Mouse (Mus musculus): ENCODE data around the gene Agpat1.
A peak's percentile ranks its signal among the peaks of the same experiment; 100 is the strongest.

Gene Agpat1

DNA sequence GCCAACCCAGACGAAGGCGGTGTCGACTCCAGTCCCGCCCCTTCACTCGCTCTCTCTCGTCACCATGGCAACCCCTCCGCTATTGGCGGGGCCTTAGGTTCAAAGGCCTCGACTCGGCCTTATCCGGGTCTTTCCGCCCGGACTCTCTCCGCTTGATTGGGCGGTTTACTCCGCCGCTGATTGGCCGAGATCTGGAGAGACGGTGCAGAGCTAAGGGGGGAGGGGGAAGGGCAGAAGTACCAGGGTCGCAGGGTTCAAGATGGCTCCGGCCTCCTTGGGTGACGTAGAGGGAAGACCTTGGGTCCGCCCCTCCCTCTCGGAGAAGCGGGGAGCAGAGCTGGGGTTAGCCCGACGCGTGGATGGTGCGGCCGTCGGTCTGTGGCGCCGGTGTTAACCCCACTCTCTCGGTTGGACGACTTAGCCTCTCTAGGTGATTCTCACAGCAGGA lies at the start of gene Agpat1:
Gene Agpat1 (plus strand): TSS at position 202 of the 448 bp plus-strand sequence.
- DNase-seq (ENCODE audit: low read depth, low spot score) = peak; percentile 99

DNA sequence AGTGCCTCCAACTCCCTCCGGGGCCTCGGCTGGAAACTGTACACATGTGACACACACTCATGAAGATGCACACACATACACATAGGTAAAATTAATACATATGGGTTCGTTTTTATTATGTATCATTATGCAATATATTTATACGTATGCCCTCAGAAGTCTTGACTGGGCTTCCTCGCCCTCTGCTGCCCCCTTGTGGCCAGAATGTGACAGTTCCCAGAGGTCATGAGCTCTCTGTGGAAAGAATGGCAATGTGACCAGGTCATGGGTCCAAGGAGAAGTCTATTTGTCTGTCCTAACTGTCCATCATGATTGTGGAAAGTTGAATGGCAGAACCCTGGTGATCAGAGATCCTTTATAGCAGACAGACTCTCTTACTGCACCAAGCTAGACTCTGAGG lies 48.6 kb upstream of the Agpat1 start:
- peak; percentile 88 for DNase-seq (ENCODE audit: low read depth, low spot score)

DNA sequence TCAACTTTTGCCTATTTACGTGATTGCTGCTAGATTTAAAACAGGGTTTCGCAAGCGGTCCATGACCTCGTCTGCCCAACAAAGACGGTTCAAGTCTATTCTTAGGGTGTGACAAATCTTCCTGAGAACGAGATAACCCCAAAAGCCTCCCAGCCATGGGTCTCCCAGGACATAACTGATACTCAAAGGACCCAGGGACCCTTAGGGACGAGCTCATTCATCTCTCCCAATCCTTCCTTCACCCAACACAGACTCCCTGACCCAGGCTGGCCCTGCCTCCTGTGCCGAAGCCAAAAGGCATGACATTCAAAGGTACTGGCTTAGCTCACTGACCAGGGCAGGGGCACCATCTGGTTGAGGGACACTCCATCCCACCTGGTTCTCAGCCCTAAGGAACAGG lies 47.7 kb upstream of the Agpat1 start:
- DNase-seq (ENCODE audit: low read depth, low spot score) = no peak

DNA sequence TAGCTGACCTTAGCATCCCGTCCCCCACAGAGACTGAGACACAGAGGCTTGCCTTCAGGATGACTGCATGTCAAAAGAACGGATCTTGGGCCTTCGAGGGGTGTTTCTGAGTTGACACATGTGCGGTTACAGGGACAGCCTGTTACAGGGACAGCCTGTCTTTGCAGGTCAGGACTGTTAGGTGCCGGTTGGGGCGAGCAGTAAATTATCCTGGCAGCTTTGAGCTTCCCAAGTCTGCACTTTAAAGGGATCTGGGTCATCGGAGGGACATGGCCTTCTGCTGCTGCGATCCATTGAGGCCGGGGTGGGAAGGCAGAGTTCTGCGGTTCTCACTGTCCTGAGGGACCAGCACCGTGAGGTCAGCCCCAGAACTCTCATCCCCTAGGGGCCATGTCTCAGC lies 46.7 kb upstream of the Agpat1 start:
- no peak for DNase-seq (ENCODE audit: low read depth, low spot score)

DNA sequence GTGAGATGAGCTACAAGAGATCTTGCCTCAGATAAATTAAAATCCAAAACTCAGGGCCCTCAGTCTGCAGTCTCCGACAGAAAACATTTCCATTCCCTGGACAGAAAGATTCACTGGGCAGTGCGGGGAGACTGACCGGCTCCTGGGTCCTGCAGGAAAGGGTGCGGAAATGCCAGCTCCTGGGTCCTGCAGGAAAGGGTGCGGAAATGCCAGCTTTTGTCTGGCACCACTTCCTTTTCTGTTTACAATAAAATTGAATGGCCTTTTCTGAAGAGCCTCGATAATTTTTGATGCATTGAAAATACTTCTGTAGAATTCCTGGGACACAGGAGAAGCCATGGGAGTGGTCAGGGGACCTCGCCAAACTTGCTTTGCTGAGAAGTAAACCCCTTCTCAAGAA lies 44.9 kb upstream of the Agpat1 start:
- DNase-seq (ENCODE audit: low read depth, low spot score) = no peak

DNA sequence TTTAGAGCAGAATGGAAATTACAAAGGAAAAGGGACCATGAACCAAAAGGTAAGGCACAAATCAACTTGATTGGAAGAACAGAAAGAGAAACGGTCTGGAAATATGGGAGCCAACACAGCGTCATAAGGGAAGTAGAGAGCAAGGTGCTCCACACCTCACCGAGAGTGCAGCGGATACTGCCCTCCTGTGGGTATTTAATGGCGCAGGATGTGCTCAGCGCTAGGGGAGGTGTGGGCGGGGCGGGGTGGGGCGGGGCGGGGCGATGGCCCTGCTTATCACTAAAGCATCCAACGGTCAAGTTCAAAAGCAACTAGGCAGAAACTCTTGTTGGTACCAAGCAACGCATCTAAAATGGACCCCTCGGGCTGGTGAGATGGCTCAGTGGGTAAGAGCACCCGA lies 44.2 kb upstream of the Agpat1 start:
- DNase-seq (ENCODE audit: low read depth, low spot score) = peak; percentile 61

DNA sequence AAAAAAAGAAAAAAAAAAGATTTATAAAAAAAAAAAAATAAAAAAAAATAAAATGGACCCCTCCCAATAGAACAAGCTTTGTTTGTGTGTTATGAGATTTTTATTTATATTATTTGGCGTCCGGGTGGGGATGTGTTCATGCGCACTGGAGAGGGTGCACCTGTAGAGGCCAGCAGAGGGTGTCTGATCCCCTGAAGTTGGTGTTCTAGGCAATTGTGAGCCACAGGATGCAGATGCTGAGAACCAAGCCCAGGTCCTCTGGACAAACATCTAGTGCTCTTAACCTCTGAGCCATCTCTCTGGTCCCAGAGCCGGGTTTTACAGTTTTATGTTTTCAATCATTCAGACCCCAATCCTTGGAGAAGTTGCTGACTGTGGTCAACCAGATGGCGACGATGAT lies 43.6 kb upstream of the Agpat1 start:
- peak; percentile 22 for DNase-seq (ENCODE audit: low read depth, low spot score)

DNA sequence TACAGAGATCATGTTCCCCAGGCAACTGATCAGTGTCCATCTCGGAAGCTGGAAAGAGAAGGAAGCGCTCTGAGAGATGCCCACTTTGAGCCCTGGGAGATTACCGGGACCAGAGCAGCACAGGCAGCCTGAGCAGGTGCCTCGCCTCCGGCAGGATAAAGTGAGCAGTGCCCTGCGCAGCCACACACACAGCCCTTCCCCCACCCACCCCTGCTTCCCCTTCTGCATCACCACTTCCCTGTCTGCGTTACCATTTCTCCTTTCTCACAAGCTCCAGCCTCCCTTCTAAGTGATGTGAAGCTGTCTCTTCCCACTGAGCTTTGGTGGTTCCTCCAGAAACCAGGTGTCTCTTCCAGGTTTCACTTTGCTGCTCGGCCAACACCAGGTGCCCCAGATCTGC lies 42.9 kb upstream of the Agpat1 start:
- peak; percentile 30 for DNase-seq (ENCODE audit: low read depth, low spot score)

DNA sequence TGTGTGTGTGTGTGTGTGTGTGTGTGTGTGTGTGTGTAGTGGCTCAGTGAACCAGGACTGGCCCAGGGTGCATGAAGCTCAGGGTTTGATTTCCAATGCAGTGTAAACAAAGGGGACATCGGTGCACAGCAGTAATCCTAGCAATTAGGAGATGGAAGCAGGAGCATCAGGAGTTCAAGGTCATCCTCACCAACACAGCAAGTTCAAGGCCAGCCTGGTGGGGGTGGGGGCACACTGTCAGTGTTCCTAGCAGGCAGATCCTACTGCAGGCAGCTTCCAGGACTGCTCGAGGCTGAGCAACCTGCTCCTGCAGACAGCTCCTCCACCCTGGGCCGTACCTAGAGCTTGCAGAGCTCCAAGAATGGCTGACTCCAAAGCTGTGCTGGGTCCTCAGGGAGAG lies 41.5 kb upstream of the Agpat1 start:
- DNase-seq (ENCODE audit: low read depth, low spot score) = no peak

DNA sequence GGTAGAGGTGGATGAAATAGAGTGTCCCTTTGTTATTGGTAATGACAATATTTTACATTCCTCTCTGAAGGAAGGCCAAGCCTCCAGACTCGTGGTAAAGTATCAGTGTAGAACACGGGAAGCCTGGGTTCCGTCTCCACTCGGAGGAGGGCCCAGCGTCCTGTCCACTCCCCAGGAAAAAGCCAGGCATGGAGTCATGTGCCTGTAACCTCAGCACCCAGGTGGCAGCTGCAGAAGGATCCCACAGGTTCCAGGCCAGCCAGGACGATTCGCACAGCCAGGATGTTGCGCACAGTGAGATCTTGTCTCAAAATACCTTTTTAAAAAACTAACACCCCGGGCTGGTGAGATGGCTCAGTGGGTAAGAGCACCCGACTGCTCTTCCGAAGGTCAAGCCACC lies 40.7 kb upstream of the Agpat1 start:
- no peak for DNase-seq (ENCODE audit: low read depth, low spot score)

DNA sequence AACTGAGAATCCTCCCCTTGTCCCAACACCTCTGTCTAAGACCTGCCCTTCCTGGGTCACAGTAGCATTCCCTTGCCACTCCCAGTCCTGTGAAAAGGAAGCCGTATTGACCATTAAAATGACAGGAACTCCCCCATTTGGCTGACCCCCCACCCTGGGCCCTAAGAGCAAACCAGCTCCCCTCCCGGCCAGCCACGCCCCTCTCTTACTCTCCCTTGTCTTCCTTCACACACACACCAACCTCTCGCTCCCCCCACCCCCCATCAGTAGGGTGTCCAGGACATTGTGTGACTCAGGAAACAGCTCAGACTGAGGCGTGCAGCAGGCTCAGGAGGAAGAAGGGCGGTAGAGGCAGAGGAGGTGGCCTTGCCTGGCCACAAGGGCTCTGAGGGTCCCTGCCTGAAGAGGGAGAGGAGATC lies 40.0 kb upstream of the Agpat1 start, which contains the start of gene Notch4:
Gene Notch4 (plus strand): TSS at position 266 of the 419 bp plus-strand sequence.
- no peak for DNase-seq (ENCODE audit: low read depth, low spot score)

DNA sequence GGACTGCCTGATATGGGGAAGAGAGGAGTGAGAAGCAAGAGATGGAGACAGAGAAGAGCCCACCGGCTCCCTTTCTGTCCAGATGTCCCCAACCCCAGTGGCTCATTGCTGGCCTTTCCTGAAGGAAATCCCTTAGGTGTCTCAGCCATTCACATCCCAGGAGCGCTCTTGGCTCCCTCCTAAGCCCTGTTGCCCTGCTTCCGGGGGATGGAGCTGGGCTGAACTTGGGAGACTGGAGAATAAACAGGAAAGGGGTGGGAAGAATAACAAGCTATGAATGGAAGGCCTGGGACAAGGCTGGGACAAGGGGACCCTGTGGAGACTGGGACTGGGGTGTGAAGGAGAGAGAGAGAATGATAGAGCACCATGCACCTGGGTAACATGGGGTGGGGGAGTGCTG lies 39.3 kb upstream of the Agpat1 start:
- DNase-seq (ENCODE audit: low read depth, low spot score) = no peak

DNA sequence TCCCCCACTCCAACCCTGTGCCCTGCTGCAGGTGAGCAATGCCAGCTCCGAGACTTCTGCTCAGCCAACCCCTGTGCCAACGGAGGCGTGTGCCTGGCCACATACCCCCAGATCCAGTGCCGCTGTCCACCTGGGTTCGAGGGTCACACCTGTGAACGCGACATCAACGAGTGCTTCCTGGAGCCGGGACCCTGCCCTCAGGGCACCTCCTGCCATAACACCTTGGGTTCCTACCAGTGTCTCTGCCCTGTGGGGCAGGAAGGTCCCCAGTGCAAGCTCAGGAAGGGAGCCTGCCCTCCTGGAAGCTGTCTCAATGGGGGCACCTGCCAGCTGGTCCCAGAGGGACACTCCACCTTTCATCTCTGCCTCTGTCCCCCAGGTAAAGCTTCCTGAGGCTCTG lies 36.8 kb upstream of the Agpat1 start:
- DNase-seq (ENCODE audit: low read depth, low spot score) = no peak

DNA sequence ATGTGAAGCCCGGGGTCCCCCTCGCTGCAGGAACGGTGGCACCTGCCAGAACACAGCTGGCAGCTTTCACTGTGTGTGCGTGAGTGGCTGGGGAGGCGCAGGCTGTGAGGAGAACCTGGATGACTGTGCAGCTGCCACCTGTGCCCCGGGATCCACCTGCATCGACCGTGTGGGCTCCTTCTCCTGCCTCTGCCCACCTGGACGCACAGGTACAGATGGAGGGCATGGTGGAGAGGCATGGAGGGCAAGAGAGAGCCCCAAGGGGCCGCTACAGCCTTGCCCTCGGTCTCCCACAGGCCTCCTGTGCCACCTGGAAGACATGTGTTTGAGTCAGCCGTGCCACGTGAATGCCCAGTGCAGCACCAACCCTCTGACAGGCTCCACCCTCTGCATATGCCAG lies 35.6 kb upstream of the Agpat1 start:
- no peak for DNase-seq (ENCODE audit: low read depth, low spot score)

DNA sequence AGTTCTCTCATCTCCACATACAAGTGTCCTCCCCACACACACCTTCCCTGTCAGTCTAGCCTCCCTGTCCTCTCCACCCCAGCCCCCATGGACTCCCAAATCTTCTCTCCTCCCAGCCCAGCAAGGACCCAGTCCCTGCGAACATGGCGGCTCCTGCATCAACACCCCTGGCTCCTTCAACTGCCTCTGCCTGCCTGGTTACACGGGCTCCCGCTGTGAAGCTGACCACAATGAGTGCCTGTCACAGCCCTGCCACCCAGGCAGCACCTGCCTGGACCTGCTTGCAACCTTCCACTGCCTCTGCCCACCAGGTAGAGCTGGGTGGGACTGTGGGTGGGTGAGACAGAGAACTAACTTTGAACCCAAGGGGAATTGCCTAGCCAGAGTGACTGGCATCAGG lies 34.1 kb upstream of the Agpat1 start:
- no peak for DNase-seq (ENCODE audit: low read depth, low spot score)

DNA sequence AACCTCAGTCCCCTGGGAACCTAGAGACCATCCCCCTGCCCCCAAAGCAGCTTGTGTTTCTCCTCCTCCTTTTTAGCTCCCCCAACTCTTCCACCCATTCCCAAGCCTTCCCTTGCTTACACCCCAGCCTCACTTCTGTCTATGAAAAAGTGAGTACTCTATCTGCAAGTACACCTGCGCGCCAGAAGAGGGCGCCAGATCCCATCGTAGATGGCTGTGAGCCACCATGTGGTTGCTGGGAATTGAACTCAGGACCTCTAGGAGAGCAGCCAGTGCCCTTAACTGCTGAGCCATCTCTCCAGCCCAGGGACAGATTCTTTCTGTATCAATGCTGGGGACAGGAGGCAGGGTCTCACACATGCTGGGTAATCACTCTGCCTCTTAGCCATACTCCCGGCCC lies 32.2 kb upstream of the Agpat1 start:
- peak; percentile 67 for DNase-seq (ENCODE audit: low read depth, low spot score)

DNA sequence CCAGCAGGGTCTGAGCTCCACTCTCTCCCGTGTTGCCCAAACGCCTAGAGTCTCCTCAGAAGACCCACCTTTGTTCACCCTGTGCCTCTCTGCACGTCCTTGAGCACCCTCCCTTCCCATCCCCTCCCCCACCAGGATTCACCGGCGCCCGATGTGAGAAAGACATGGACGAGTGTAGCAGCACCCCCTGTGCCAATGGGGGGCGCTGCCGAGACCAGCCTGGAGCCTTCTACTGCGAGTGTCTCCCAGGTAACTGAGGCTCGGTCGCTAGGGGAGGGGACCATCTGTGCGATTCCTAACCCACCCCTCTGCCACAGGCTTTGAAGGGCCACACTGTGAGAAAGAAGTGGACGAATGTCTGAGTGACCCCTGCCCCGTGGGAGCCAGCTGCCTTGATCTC lies 31.7 kb upstream of the Agpat1 start:
- DNase-seq (ENCODE audit: low read depth, low spot score) = peak; percentile 31

DNA sequence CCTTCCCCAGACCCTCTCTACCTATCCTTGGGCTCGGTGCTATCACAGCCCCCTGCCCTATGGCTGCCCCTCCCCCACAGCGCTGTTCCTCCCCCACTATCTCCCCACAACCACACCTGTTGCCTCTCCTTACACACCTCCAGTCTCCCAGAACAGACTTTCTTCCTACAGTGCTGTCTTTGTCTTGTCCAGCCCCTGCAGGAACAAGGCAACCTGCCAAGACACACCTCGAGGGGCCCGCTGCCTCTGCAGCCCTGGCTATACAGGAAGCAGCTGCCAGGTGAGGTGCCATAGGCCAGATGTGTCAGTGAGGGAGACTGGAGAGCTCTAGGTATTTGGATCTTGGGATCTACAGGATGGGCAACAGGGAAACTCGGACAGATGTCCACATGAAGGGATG lies 27.5 kb upstream of the Agpat1 start:
- DNase-seq (ENCODE audit: low read depth, low spot score) = no peak

DNA sequence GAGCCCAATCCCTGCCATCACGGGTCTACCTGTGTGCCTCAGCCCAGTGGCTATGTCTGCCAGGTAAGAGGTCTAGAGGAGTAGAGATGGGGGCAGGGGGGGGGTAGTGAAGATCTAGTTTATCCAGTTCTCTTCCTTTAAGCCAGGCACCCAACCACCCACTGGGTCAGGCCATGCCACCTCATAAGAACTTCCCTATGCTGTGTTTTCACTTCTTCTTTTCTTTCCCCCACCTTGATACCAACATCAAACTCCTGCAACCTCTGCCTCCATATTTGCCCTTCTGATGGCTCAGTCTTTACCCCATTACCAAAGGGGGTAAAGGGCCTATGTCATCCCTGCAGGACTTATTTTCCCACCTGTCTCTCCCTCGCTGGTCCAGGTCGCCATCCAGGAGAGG lies 26.0 kb upstream of the Agpat1 start:
- DNase-seq (ENCODE audit: low read depth, low spot score) = no peak

DNA sequence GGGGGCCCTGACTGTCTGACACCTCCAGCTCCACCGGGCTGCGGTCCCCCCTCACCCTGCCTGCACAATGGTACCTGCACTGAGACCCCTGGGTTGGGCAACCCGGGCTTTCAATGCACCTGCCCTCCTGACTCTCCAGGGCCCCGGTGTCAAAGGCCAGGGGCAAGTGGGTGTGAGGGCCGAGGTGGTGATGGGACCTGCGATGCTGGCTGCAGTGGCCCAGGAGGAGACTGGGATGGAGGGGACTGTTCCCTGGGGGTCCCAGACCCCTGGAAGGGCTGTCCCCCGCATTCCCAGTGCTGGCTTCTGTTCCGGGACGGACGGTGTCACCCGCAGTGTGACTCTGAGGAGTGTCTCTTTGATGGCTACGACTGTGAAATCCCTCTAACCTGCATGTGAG lies 21.5 kb upstream of the Agpat1 start:
- no peak for DNase-seq (ENCODE audit: low read depth, low spot score)

DNA sequence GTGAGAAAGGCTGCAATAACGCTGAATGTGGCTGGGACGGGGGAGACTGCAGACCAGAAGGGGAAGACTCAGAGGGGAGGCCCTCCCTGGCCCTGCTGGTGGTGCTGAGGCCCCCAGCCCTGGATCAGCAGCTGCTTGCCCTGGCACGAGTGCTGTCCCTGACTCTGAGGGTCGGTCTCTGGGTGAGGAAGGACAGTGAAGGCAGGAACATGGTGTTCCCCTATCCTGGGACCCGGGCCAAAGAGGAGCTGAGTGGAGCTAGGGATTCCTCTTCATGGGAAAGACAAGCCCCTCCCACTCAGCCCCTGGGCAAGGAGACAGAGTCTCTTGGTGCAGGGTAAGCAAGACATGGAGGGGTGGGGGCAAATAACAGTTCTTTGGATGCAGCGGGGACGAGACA lies 20.7 kb upstream of the Agpat1 start:
- DNase-seq (ENCODE audit: low read depth, low spot score) = no peak

DNA sequence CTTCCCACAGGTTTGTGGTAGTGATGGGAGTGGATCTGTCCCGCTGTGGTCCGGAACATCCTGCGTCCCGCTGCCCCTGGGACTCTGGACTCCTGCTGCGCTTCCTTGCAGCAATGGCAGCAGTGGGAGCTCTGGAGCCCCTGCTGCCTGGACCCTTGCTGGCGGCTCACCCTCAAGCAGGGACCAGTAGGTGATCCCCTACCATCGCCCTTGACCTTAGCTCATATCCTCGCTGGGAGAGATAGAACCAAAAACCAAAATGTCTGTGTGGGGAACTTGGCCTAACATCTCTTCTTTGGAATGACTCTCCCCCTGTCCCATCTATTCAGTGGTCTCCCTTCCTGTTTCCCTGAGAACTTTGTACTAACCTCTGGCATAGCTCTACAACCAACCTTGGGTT lies 20.2 kb upstream of the Agpat1 start:
- DNase-seq (ENCODE audit: low read depth, low spot score) = no peak

DNA sequence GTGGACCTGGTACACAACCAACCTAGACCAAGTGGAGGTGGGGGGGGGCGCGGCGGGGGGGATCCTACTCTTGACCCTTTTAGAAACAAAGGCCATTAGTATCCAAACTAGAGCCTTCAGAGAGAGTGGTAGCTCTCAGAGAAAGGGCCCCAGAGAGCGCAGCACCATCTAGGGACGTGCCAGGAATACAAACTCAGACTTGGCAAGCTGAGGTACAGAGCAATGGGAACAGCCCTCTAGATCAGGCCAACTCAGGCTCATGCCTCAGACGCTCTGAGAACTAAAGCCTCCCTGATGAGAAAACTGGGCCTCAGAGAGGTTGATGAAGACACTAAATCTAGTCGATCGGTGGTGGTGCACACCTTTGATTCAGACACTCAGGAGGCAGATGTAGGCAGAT lies 18.9 kb upstream of the Agpat1 start:
- no peak for DNase-seq (ENCODE audit: low read depth, low spot score)

DNA sequence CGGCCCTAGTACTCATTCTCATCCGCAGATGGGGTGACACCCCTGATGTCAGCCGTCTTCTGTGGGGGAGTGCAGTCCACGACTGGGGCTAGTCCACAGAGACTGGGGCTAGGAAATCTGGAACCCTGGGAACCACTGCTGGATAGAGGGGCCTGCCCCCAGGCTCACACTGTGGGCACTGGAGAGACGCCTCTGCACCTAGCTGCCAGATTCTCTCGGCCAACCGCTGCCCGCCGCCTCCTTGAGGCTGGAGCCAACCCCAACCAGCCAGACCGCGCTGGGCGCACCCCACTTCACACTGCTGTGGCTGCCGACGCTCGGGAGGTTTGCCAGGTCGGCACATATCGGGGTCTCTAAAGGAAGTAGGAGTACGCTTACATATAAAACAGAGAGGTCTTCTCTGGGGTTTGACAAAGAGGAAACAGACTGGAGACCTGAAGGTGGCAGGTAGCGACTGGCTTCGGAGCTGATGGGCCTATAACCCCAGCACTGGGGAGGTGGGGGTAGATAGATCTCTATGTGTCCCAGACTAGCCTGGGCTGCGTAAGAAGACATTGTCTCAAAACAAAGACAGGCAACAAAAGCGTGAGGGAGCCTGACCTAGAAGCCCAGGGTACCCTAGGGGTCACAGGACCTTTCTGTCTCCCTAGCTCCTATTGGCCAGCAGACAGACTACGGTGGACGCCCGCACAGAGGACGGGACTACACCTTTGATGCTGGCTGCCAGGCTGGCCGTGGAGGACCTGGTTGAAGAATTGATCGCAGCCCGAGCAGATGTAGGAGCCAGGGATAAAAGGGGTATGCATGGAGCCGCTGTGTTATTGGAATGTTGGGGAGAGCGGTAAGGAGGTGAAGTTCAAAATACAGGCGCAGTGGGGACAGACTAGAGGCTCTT lies 17.9 kb upstream of the Agpat1 start:
- DNase-seq (ENCODE audit: low read depth, low spot score) = peak; percentile 21
